Mouse (Mus musculus) lung, embryonic 16.5 days (tissue): Measurements from ENCODE around the gene Lcn5. TPM values are rescaled to one million over a fixed set of nuclear protein-coding genes. Genes with fewer than 3 reads are reported as not detected.

Experiments used
- ATAC-seq: fragments of 200-750 bp; cut with Nextera tagmentation; 2 replicates; pipeline ENCODE4 v1.8.0; 2017; ENCODE audit warnings: low read depth, mild to moderate bottlenecking, moderate library complexity
- H3K27ac ChIP-seq: fragments of 300-500 bp; sonication (generic); 2 replicates; pipeline ENCODE4 v1.5.1; 2014; ENCODE audit warnings: mild to moderate bottlenecking, control low read depth, low read length
- H3K27me3 ChIP-seq: fragments of 300-500 bp; sonication (generic); 2 replicates; pipeline ENCODE4 v1.6.1; 2014; ENCODE audit warnings: low read depth, low read length, mixed read lengths; ENCODE audit not compliant: control insufficient read depth, insufficient read depth
- H3K36me3 ChIP-seq: fragments of 300-500 bp; sonication (generic); 2 replicates; pipeline ENCODE4 v1.6.1; 2014; ENCODE audit warnings: low read length; ENCODE audit not compliant: control insufficient read depth, insufficient read depth
- H3K4me1 ChIP-seq: fragments of 300-500 bp; sonication (generic); replicated peaks from 2 replicates; pipeline ENCODE4 v1.6.1; 2014; ENCODE audit warnings: low read length, mixed read lengths; ENCODE audit not compliant: control insufficient read depth, insufficient read depth
- H3K4me2 ChIP-seq: fragments of 300-500 bp; sonication (generic); 2 replicates; pipeline ENCODE4 v1.6.1; 2014; ENCODE audit warnings: low read depth, low read length, control low read depth
- H3K4me3 ChIP-seq: fragments of 300-500 bp; sonication (generic); 2 replicates; pipeline ENCODE4 v1.5.1; 2014; ENCODE audit warnings: mild to moderate bottlenecking, low read length, control low read depth
- H3K9ac ChIP-seq: fragments of 300-500 bp; sonication (generic); 2 replicates; pipeline ENCODE4 v1.6.1; 2014; ENCODE audit warnings: low read length, control low read depth
- H3K9me3 ChIP-seq: fragments of 300-500 bp; sonication (generic); 2 replicates; pipeline ENCODE4 v1.6.1; 2016; ENCODE audit warnings: low read length; ENCODE audit not compliant: control insufficient read depth
- WGBS: fragments of 180-500 bp; shearing (Covaris S2); extraction: QIAGEN DNeasy Blood & Tissue Kit; methylation state at CpG from one replicate; pipeline ENCODE4 v1.1.7; 2014; 5-methylcytosine and 5-hydroxymethylcytosine counted together
- polyA plus RNA-seq: library from polyadenylated mRNA; unstranded; fragments of >200 nt; fragmentation: Nextera tagmentation; extraction: Ambion mirVana; gene quantifications from 2 replicates; pipeline ENCODE4 v1.2.1, GENCODE M21; 2015

Gene Lcn5
- polyA plus RNA-seq: not detected in 2 replicates

GRCm38 (mm10) chr2:25657652-25658051 lies at the start of gene Lcn5:
Gene Lcn5 (plus strand): TSS chr2:25657952.
- Histone ChIP-seq H3K9me3 (no peaks in the 10 kb centered on the region), H3K4me2 (no peak within 1 kb of the TSS), H3K4me3 (no peak within 1 kb of the TSS), H3K9ac (no peak within 1 kb of the TSS), H3K27ac (no peak within 1 kb of the TSS), H3K4me1 (peaks cover 6% of the 10 kb centered on the region; the same call in 1 of the 2 replicates), H3K36me3 (no peaks in the 10 kb centered on the region), H3K27me3 (no peaks in the 10 kb centered on the region)
- no peak for ATAC-seq

GRCm38 (mm10) chr2:25608671-25609070 lies 49.1 kb upstream of the Lcn5 start:
- Histone ChIP-seq H3K9me3 (no peaks in the 10 kb centered on the region), H3K9ac (peak overlapping the region; percentile 99; the same call in 1 of the 2 replicates), H3K4me1 (peaks cover 12% of the 10 kb centered on the region), H3K4me2 (peak overlapping the region; percentile 59), H3K27me3 (peaks cover 3% of the 10 kb centered on the region; the same call in 1 of the 2 replicates), H3K27ac (no peak overlapping the region; the same call in 1 of the 2 replicates), H3K4me3 (peak overlapping the region; percentile 98), H3K36me3 (no peaks in the 10 kb centered on the region)
- WGBS: 55% methylated on average over 10 of the region's 10 CpGs
- peak; percentile 29 for ATAC-seq

GRCm38 (mm10) chr2:25616398-25616797 lies 41.4 kb upstream of the Lcn5 start:
- 12% methylated on average over 22 of the region's 22 CpGs for WGBS
- H3K4me2 ChIP-seq: 0 out of 2 replicates have a peak overlapping the region, but pooled peaks have one; percentile 8
- H3K27me3 ChIP-seq: peaks cover 34% of the 10 kb centered on the region
- H3K9me3 ChIP-seq: no peaks in the 10 kb centered on the region
- ATAC-seq: no peak
- H3K36me3 ChIP-seq: no peaks in the 10 kb centered on the region
- H3K27ac ChIP-seq: no peak overlapping the region
- no peak overlapping the region for H3K4me3 ChIP-seq
- peaks cover 5% of the 10 kb centered on the region; the same call in 1 of the 2 replicates for H3K4me1 ChIP-seq
- H3K9ac ChIP-seq: no peak overlapping the region

- no peak for ATAC-seq
- WGBS: 62% methylated on average over 3 of the region's 3 CpGs
- Histone ChIP-seq H3K9ac (no peak within 1 kb of the TSS), H3K4me2 (no peak within 1 kb of the TSS), H3K27ac (no peak within 1 kb of the TSS), H3K27me3 (peaks cover 34% of the 10 kb centered on the region), H3K4me3 (no peak within 1 kb of the TSS), H3K9me3 (no peaks in the 10 kb centered on the region), H3K4me1 (peaks cover 6% of the 10 kb centered on the region; the same call in 1 of the 2 replicates), H3K36me3 (no peaks in the 10 kb centered on the region)
These were observed 40.2 kb upstream of the Lcn5 start, which contains the start of gene Ccdc183 for GRCm38 (mm10) chr2:25617578-25617977. Gene Ccdc183 (minus strand): TSS chr2:25617678.

- Histone ChIP-seq H3K4me2 (no peak overlapping the region), H3K4me1 (peaks cover 6% of the 10 kb centered on the region; the same call in 1 of the 2 replicates), H3K9ac (no peak overlapping the region), H3K27me3 (peaks cover 24% of the 10 kb centered on the region), H3K36me3 (no peaks in the 10 kb centered on the region), H3K27ac (no peak overlapping the region), H3K4me3 (no peak overlapping the region), H3K9me3 (no peaks in the 10 kb centered on the region)
- no peak for ATAC-seq
- 79% methylated on average over 6 of the region's 6 CpGs for whole genome bisulfite sequencing
These were observed 37.4 kb upstream of the Lcn5 start for GRCm38 (mm10) chr2:25620386-25620785.

GRCm38 (mm10) chr2:25620852-25621228 lies 36.9 kb upstream of the Lcn5 start:
- Histone ChIP-seq H3K9me3 (no peaks in the 10 kb centered on the region), H3K4me1 (peaks cover 6% of the 10 kb centered on the region; the same call in 1 of the 2 replicates), H3K36me3 (no peaks in the 10 kb centered on the region), H3K4me2 (peak overlapping the region; percentile 93), H3K27ac (peak overlapping the region; percentile 18; the same call in 1 of the 2 replicates), H3K4me3 (peak overlapping the region; percentile 63; the same call in 1 of the 2 replicates), H3K9ac (0 out of 2 replicates have a peak overlapping the region, but pooled peaks have one; percentile 28), H3K27me3 (peaks cover 19% of the 10 kb centered on the region)
- ATAC-seq: 0 out of 2 replicates have a peak, but pooled peaks have one; percentile 11
- WGBS: 74% methylated on average over 4 of the region's 4 CpGs

GRCm38 (mm10) chr2:25621229-25622200 lies 36.2 kb upstream of the Lcn5 start, which contains the start of gene Tmem141:
Gene Tmem141 (minus strand): TSS chr2:25622005.
- Histone ChIP-seq H3K4me1 (peaks cover 6% of the 10 kb centered on the region; the same call in 1 of the 2 replicates), H3K4me2 (peak within 1 kb of the TSS; percentile 93), H3K27me3 (peaks cover 12% of the 10 kb centered on the region), H3K27ac (peak within 1 kb of the TSS; percentile 89), H3K9ac (peak within 1 kb of the TSS; percentile 75), H3K9me3 (no peaks in the 10 kb centered on the region), H3K4me3 (peak within 1 kb of the TSS; percentile 63), H3K36me3 (no peaks in the 10 kb centered on the region)
- peak; percentile 96 for ATAC-seq
- WGBS: 6% methylated on average over 34 of the region's 34 CpGs

GRCm38 (mm10) chr2:25625986-25626385 lies 31.8 kb upstream of the Lcn5 start:
- Histone ChIP-seq H3K27ac (no peak overlapping the region), H3K36me3 (no peaks in the 10 kb centered on the region), H3K9me3 (no peaks in the 10 kb centered on the region), H3K4me2 (no peak overlapping the region), H3K4me1 (peaks cover 5% of the 10 kb centered on the region; the same call in 1 of the 2 replicates), H3K4me3 (no peak overlapping the region), H3K9ac (no peak overlapping the region), H3K27me3 (no peaks in the 10 kb centered on the region)
- no peak for ATAC-seq
- 12% methylated on average over 5 of the region's 5 CpGs for WGBS

GRCm38 (mm10) chr2:25627811-25628210 lies 29.9 kb upstream of the Lcn5 start, which contains the start of gene Fcna:
Gene Fcna (minus strand): TSS chr2:25628030.
- ATAC-seq: no peak
- Histone ChIP-seq H3K9me3 (no peaks in the 10 kb centered on the region), H3K9ac (no peak within 1 kb of the TSS), H3K4me2 (no peak within 1 kb of the TSS), H3K4me1 (no peaks in the 10 kb centered on the region), H3K27me3 (no peaks in the 10 kb centered on the region), H3K36me3 (no peaks in the 10 kb centered on the region), H3K4me3 (no peak within 1 kb of the TSS), H3K27ac (no peak within 1 kb of the TSS)
- 68% methylated on average over 6 of the region's 6 CpGs for WGBS
